Mouse (Mus musculus) intestine, embryonic 14.5 days (tissue): ENCODE measurements around the gene Olfr282. TPM values are rescaled to one million over a fixed set of nuclear protein-coding genes. Genes with fewer than 3 reads are reported as not detected.
A peak's percentile ranks its signal among the peaks of the same experiment; 100 is the strongest.

ENCODE experiments used
- ATAC-seq: fragments of 200-750 bp; cut with Nextera tagmentation; replicated peaks from 2 replicates; pipeline ENCODE4 v1.8.0; 2017; ENCODE audit warnings: low read depth, moderate number of reproducible peaks, moderate TSS enrichment, moderate library complexity; ENCODE audit not compliant: low FRiP score, low TSS enrichment
- DNase-seq: peaks from one replicate; pipeline ENCODE4 v3.0.0-alpha.2; 2018; ENCODE audit warnings: low spot score
- H3K27ac ChIP-seq: fragments of 300-500 bp; sonication (generic); 2 replicates; pipeline ENCODE4 v1.5.1; 2014; ENCODE audit warnings: low read depth, mild to moderate bottlenecking, control low read depth
- H3K27me3 ChIP-seq: fragments of 300-500 bp; sonication (generic); replicated peaks from 2 replicates; pipeline ENCODE4 v1.6.1; 2014; ENCODE audit warnings: low read length, control low read depth; ENCODE audit not compliant: control insufficient read depth, insufficient read depth
- H3K36me3 ChIP-seq: fragments of 300-500 bp; sonication (generic); 2 replicates; pipeline ENCODE4 v1.6.1; 2014; ENCODE audit warnings: low read length, control low read depth; ENCODE audit not compliant: control insufficient read depth, insufficient read depth
- H3K4me1 ChIP-seq: fragments of 300-500 bp; sonication (generic); replicated peaks from 2 replicates; pipeline ENCODE4 v1.6.1; 2014; ENCODE audit warnings: low read length, control low read depth, mixed read lengths; ENCODE audit not compliant: control insufficient read depth, insufficient read depth
- H3K4me2 ChIP-seq: fragments of 300-500 bp; sonication (generic); 2 replicates; pipeline ENCODE4 v1.6.1; 2014; ENCODE audit warnings: low read length
- H3K4me3 ChIP-seq: fragments of 300-500 bp; sonication (generic); 2 replicates; pipeline ENCODE4 v1.5.1; 2014; ENCODE audit warnings: low read depth, low read length, control low read depth, mixed read lengths
- H3K9ac ChIP-seq: fragments of 300-500 bp; sonication (generic); 2 replicates; pipeline ENCODE4 v1.6.1; 2014; ENCODE audit warnings: mild to moderate bottlenecking, low read length
- H3K9me3 ChIP-seq: fragments of 300-500 bp; sonication (generic); 2 replicates; pipeline ENCODE4 v1.6.1; 2016; ENCODE audit warnings: low read length, control low read depth; ENCODE audit not compliant: control insufficient read depth
- WGBS: fragments of 180-500 bp; shearing (Covaris S2); extraction: QIAGEN DNeasy Blood & Tissue Kit; methylation state at CpG from one replicate; pipeline ENCODE4 v1.1.7; 2014; 5-methylcytosine and 5-hydroxymethylcytosine counted together
- polyA plus RNA-seq: library from polyadenylated mRNA; unstranded; fragments of >200 nt; fragmentation: Nextera tagmentation; extraction: Ambion mirVana; gene quantifications from 2 replicates; pipeline ENCODE4 v1.2.1, GENCODE M21; 2014

Gene Olfr282
- polyA plus RNA-seq, 1 experiment from 2014 or later: not detected

DNA sequence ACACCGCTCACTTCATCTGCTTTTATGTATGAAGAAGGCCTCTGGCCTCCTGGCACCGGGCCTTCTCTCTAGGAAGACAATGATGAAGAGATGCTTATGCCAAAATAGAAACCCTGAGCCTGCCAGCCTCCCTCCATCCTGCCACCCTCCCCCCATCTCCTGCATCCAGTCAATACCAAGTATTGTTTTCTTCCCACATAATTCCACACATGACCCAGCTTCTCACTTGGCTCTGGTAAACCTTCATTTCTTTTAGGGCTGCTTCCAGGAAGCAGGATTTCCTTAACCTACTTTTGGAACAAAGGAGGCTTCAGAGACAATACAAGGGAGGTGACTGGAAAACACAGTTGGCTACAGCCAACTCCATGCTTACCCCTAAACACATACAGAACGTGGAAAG lies 51.7 kb downstream of the Olfr282 start, which contains the start of gene Lalba:
Gene Lalba (minus strand): TSS at position 21 of the 400 bp plus-strand sequence.
- Histone ChIP-seq H3K4me1 (peaks cover 9% of the 10 kb centered on the region), H3K4me3 (no peak within 1 kb of the TSS), H3K27ac (no peak within 1 kb of the TSS), H3K36me3 (no peaks in the 10 kb centered on the region), H3K9me3 (no peaks in the 10 kb centered on the region), H3K9ac (no peak within 1 kb of the TSS), H3K4me2 (no peak within 1 kb of the TSS), H3K27me3 (no peaks in the 10 kb centered on the region)
- ATAC-seq: no peak
- no peak for DNase-seq
- WGBS: 47% methylated on average over 3 of the region's 3 CpGs

DNA sequence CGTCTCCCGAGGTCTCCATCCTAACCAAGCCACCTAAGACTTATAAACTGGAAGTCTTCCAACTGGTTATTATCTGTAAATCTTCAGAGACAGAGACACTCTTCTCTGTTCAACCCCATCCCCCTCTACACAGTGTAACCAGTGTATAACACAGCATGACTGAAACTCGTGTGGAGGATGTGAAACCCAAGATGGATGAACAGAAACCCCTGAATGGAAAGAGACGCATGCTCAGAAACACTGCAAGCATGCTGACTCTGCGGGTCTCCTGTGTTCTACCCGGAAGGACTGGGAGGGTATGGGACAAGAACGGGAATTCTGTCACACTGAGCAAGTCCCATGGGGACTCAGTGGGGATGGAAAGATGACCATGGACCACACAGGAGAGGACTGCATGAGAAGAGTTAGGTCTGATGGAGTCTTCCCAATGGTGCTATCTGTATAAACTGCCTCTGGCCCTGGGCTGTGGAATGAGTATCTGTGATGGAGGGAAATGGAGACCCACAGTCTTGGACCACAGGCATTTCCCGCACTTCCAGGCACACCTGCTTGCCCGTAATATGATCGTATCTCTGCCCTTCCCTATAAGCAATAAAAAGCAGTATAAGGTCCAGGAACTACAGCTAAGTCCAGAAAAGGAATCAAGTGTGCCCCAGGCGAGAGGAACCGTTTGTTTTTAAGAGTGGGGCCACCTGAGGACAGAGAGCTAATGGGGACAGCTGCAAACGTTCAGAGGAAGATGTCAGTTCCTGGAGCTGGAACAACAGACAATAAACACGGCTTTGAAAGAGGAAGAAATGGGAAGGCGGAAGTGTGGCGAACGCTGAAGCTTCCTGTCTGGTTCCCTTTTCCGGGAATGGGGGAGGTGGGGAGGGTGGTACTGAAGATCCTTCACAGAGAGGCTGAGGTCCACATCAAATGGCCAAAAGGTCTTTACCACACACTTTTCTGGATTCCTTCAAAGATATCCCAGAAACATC lies 53.2 kb downstream of the Olfr282 start:
- peak overlapping the region; percentile 11; the same call in 1 of the 2 replicates for H3K4me2 ChIP-seq
- H3K9ac ChIP-seq: no peak overlapping the region
- no peak overlapping the region for H3K4me3 ChIP-seq
- 56% methylated on average over 18 of the region's 18 CpGs for WGBS
- H3K9me3 ChIP-seq: 0 out of 2 replicates have a peak, but pooled peaks cover 6% of the 10 kb centered on the region
- no peak for DNase-seq
- peaks cover 9% of the 10 kb centered on the region for H3K4me1 ChIP-seq
- no peaks in the 10 kb centered on the region for H3K36me3 ChIP-seq
- no peaks in the 10 kb centered on the region for H3K27me3 ChIP-seq
- H3K27ac ChIP-seq: peak overlapping the region; percentile 33; the same call in 1 of the 2 replicates
- no peak for ATAC-seq

DNA sequence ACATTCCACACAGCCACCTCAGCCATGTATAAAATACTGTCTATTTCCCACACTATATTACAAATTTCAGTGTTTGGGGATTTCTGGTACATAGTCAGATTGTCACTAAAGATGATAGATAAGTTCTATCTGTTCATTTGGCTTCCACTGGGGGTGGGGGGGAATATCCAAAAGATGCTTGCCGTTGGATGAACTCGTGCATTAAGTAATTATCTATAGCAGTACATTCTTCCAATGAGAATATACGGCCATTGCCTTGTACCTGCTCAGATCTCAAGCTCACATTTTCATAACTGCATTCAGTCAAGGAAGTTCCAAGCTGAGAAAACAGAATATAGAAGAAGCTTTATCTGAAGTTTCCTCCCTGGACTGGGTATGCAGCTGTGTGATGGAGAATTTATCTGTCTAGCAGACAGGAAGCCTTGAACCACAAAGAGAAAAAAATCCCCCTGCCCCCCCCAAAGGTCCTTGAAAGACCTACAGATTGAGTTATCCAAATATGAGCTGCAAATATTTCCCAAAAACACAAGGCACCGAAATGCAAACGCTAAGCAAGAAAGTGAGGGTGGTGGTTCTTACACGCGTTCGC lies 55.5 kb downstream of the Olfr282 start:
- no peak for DNase-seq
- Histone ChIP-seq H3K27ac (no peak overlapping the region), H3K36me3 (no peaks in the 10 kb centered on the region), H3K4me1 (peaks cover 9% of the 10 kb centered on the region), H3K4me2 (no peak overlapping the region), H3K9me3 (0 out of 2 replicates have a peak, but pooled peaks cover 6% of the 10 kb centered on the region), H3K27me3 (no peaks in the 10 kb centered on the region), H3K9ac (no peak overlapping the region), H3K4me3 (no peak overlapping the region)
- no peak for ATAC-seq
- 96% methylated on average over 8 of the region's 8 CpGs for WGBS

Other genes starting within 250 kb of the Olfr282 start
- gene Olfr288, start 235.7 kb upstream of the Olfr282 start, polyA plus RNA-seq: not detected in 2 replicates
- gene Gm44579, start 210.2 kb upstream of the Olfr282 start, polyA plus RNA-seq: not detected in 2 replicates
- gene Olfr287, start 210.2 kb upstream of the Olfr282 start, polyA plus RNA-seq: not detected in 2 replicates
- not detected in 2 replicates for gene Olfr286, start 196.8 kb upstream of the Olfr282 start, polyA plus RNA-seq
- not detected in 2 replicates for gene H1fnt, start 173.9 kb upstream of the Olfr282 start, polyA plus RNA-seq
- 0.41 and 0.71 TPM in 2 replicates for gene Zfp641, start 135.1 kb upstream of the Olfr282 start, polyA plus RNA-seq
- not detected in 2 replicates for gene Olfr285, start 113.9 kb upstream of the Olfr282 start, polyA plus RNA-seq
- not detected in 2 replicates for gene Olfr284, start 90.2 kb upstream of the Olfr282 start, polyA plus RNA-seq
- not detected in 2 replicates for gene Olfr283, start 50.3 kb upstream of the Olfr282 start, polyA plus RNA-seq
- gene Olfr281, start 21.4 kb downstream of the Olfr282 start, polyA plus RNA-seq: not detected in 2 replicates
- not detected in 2 replicates for gene OR5BS1P, start 38.7 kb downstream of the Olfr282 start, polyA plus RNA-seq
- gene Lalba, start 51.5 kb downstream of the Olfr282 start, polyA plus RNA-seq: 0.57 TPM in 1 of 2 replicates, not detected in the other
- gene Olfr279, start 61.2 kb downstream of the Olfr282 start, polyA plus RNA-seq: not detected in 2 replicates
- 97.3 and 99.7 TPM in 2 replicates for gene Kansl2, start 103.0 kb downstream of the Olfr282 start, polyA plus RNA-seq
- 48.7 and 52.6 TPM in 2 replicates for gene Ccnt1, start 139.7 kb downstream of the Olfr282 start, polyA plus RNA-seq
- gene 4930415O20Rik, start 139.8 kb downstream of the Olfr282 start, polyA plus RNA-seq: 0.35 and 0.59 TPM in 2 replicates
- gene Adcy6, start 178.9 kb downstream of the Olfr282 start, polyA plus RNA-seq: 19.8 and 21.9 TPM in 2 replicates
- 31.5 and 34.8 TPM in 2 replicates for gene Cacnb3, start 199.6 kb downstream of the Olfr282 start, polyA plus RNA-seq
- 27.1 TPM in 2 replicates for gene Ddx23, start 231.7 kb downstream of the Olfr282 start, polyA plus RNA-seq
- 0.83 and 1.0 TPM in 2 replicates for gene Rnd1, start 246.2 kb downstream of the Olfr282 start, polyA plus RNA-seq